Mouse (Mus musculus): ENCODE results near the gene Smarcc2. TPM values are rescaled to one million over a fixed set of nuclear protein-coding genes. Genes with fewer than 3 reads are reported as not detected.
A peak's percentile ranks its signal among the peaks of the same experiment; 100 is the strongest.

The Smarcc2 gene
- total RNA-seq, 2 experiments from 2014 or later = 295 to 311 TPM

DNA sequence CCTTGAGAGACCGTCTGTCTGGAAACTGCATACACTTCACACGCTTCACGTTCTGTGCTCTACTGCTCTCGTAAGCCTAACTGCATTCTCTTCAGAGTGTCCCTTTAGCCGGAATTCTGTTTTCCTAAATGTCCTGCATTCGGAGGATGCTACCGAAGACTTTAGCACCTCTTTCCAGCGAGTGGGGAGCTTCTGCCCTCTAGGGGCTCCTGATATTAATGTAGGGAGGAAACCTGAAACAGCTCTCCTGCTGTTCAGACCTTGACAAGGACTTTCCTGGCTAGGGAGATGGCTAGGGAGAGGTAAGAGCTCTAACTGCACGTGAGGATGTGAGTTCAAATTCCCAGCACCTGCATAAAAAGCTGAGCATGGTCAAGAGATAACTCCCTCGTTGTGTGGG is 18.6 kb upstream of the Smarcc2 start:
- intact Hi-C loops (cut with DNase I) = no loop called here

DNA sequence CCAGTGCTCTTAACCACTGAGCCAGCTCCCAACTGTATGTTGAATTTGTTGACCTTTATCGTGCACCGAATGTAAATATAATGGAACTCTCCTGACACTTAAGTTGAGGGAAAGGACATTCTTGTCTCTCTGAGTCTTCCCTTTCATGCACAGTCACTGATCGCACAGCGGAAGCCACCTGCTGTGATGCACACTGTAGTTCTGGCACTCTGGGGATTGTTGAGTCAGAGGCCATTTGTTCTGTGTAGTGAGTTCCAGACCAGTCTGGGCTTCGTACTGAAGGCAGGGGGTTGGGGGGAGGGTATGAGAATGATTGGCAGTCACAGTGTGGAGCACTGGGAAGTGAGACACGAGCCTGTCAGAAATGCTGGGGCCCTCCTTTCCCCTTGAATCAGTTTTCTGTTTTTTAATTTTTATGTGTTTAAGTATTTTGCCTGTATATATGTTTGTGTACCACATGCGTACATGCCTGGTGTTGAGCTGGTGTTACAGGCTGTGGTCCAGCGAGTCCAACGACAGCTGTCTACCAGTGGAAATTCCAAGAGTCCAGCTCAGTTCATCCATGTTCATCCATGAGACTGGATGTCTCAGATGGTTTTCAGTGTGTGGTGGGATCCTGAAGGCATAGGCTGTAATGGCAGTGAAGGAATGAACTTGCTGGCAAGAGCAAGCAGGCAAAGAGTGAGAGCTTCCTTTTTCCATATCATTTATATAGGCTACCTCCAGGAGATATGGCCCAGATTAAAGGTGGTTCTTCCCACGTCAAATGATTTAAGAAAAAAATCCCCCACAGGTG is 17.5 kb upstream of the Smarcc2 start:
- no peak for DNase-seq
- intact Hi-C loops (cut with DNase I) = no loop called here

More for the DNA sequence above, 18.6 kb upstream of the Smarcc2 start:
- no peak for DNase-seq

DNA sequence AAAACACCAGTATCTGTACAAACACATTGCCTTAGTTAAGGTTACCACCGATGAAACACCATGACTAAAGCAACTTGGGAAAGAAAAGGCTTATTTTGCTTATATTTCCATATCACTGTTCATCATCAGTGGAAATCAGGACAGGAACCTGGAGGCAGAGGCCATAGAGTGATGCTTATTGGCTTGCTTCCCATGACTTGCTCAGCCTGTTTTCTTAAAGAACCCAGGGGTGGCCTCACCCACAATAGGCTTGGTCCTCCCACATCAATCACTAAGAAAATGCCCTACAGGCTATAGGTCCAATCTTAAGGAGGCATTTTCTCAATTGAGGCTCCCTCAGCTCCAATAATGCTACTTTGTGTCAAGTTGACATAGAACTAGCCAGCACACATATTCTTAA is 16.3 kb upstream of the Smarcc2 start:
- intact Hi-C loops (cut with DNase I) = no loop called here
- DNase-seq = no peak

DNA sequence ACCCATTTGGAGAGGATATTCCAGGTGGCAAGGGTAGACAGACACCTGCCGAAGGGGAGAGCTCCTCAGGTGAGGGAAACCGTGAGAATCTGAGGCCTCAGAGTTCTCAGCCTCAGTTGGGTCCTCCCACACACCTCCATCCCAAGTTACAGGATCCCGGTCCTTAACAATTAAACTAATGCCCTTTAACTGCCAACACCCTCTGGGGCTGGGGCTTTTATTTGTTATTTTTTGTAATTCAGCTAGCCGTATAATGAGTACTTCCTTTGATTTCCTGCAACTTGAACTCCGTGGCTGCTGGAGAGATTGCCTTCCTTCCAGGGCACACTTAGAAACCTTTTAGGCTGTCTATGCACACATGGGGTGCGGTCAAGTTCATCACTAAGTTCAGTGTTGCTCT is 14.7 kb upstream of the Smarcc2 start:
- intact Hi-C loops (cut with DNase I) = no loop called here

DNA sequence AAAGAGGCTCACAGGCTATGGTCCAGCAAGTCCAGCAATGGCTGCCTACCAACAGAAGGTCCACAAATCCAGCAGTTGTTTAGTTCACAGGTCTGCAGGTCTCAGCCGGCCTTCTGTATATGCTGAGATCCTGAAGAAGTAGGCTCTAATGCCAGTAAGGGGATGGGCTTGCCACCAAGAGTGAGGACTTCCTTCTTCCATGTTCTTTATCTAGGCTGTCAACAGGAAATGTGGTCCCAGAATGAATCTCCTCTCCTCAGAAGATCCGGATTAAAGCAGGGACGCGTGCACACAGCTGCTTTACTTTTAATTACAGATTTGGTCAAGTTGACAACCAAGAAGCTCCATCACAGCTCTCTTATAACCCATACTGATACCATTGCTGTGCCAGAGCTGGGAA is 13.6 kb upstream of the Smarcc2 start:
- intact Hi-C loops (cut with DNase I) = no loop called here
- DNase-seq = no peak

More for the DNA sequence above, 14.7 kb upstream of the Smarcc2 start:
- no peak for DNase-seq

DNA sequence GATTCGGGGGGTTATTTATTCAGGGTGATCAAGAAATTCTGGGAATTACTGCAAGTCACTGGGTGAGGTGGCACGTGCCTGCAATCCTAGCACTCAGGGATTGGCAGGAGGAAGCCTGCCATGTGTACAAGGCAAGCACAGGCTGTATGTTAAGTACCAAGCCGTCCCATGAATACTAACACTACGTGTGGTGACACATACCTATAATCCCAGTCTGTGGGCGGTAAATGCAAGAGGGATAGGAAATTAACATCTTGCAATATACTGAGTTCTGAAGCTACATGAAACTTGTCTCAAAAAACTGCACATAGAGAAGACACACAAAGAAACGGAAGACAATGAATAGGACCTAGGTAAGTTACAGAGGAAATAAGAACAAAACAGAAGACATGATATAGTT is 8.0 kb upstream of the Smarcc2 start:
- intact Hi-C loops (cut with DNase I) = no loop called here
- no peak for DNase-seq

DNA sequence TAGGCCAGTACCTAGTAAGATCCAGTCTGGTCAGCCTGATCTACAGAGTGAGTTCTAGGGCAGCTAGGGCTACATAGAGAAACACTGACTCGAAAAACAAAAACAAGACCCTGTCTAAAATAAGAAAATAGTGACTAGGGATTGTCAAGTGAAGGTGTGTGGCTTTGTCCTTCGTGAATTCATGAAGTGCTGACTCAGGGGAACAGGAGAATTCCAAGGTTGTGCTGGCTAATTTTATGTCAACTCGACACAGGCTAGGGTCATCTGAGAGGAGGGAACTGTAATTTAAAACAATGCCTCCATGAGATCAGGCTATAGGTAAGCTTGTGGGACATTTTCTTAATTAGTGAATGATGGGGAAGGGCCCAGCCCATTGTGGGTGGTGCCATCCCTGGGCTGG is 4.6 kb upstream of the Smarcc2 start:
- no peak for DNase-seq
- intact Hi-C loops (cut with DNase I) = no loop called here

DNA sequence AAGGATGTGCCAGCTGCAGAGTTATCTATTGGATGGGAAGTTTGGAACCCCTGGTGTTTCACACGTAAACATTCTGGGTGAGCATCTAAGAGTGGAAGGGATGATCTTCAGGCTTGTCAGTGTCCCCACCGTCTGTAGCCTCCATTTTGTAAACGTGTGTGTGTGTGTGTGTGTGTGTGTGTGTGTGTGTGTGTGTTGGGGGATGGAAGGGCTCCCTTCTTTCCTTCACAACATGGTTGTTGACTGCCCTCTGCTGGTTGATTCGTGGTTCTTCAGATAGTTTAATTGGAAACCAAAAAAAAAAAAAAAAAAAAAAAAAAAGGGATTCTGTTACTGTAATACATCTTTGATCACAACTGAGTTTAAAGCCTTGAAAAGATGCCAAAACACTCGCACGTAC is 3.8 kb upstream of the Smarcc2 start:
- intact Hi-C loops (cut with DNase I) = loop anchor here (5.0 kb wide), 2 partner anchors 43 to 93 kb away; partner anchors contain the start of genes Nabp2 and Rnf41
- DNase-seq = peak; percentile 70

DNA sequence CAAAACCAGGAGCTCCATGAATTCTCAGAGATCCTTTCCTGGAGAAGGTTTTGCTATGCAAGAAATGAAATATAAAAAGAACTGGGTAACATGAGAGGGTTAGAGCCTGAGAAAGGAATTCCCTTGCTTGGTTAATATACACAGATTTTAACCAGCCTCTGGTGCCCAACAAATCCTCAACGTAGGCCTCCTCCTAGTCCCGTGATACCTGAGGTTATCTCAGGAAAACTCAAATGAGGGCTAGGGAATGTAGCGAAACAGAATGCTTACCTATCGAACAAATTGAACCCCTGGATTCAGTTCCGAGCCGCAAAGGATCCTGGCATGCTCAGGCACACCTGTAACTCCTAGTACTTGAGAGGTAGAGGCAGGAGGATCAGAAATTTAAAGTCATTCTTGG is 1.4 kb upstream of the Smarcc2 start:
- DNase-seq = no peak
- intact Hi-C loops (cut with DNase I) = loop anchor here (5.0 kb wide), 2 partner anchors 45 to 95 kb away; partner anchors contain the start of genes Nabp2 and Rnf41

DNA sequence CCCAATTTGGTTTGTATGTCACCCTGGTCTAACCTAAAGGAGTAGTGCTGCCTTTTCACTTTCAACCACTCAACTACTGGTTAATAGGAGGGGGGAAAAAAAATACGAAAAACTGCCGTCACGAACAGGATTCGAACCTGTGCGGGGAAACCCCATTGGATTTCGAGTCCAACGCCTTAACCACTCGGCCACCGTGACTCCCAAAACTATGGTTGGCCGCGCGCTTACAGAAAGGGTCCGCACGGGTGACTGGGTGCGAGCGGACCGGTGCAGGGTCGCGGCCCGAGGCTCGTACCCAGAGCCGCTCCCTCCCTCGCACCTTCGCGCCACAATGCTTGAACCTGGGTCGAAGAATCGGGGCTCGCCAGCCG is 715 bp upstream of the Smarcc2 start:
- intact Hi-C loops (cut with DNase I) = loop anchor here (5.0 kb wide), 2 partner anchors 46 to 96 kb away; partner anchors contain the start of genes Nabp2 and Rnf41
- peak; percentile 91 for DNase-seq

DNA sequence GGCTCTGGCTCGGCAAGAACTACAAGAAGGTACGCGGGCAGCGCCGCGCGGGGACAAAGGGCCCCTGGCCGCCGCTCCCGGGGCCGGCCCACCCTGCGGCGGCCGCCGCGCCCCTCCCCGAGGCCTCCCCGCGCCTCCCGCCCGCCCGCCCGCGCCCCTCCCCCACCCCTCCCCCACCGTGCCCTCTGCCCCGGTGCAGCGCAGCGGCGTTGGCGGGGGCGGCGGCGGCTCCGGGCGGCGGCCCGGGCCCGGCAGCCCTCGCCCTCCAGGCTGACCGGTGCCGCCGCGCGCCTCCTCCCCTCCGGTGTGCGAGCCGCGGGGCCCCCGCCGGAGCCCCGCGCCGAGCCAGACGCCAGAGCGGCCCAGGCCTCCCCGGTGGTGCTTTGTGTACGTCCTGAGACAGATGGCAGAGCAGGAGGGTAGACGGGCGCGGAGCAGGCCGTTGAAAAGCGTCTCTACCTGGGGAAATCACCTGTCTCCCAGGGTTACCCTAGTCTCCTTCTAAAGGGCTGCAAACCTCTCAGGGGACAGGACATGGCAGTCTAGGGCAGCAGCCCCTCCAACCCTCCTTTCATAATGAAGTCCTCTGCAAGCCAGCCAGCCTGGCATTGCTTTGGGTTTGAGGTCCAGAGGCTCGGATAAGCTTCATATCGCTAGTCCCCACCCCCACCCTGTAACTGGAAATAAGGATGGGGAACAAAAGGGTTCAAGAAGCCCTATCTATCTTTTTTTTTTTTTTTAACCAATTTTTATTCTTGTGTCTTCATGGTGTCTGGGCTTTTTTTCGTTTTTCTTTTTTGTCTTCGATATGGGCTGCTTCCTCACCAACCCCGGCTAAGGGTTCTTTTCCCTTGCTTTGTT is 591 bp downstream of the Smarcc2 start:
- intact Hi-C loops (cut with DNase I) = loop anchor here (5.0 kb wide), 2 partner anchors 47 to 97 kb away; partner anchors contain the start of genes Nabp2 and Rnf41
- DNase-seq = peak; percentile 43

DNA sequence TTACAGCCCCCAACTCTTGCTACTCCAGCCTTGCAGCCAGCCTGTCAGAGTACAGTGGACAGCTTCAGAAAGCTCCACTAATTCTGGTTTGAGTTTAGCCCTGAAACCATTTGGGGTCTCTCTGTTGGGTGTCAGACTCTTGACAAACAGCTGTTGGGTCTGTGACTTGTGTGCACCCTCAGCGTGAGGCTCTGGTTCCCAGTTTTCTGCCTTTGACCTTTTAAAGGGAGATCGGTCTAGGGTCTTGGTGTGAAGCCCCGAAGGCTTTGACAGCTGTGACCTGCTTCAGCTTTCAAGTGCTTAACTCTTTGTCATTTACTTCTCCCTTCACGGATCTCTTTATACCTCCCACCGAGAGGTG is 1.2 kb downstream of the Smarcc2 start:
- no peak for DNase-seq
- intact Hi-C loops (cut with DNase I) = no loop called here

DNA sequence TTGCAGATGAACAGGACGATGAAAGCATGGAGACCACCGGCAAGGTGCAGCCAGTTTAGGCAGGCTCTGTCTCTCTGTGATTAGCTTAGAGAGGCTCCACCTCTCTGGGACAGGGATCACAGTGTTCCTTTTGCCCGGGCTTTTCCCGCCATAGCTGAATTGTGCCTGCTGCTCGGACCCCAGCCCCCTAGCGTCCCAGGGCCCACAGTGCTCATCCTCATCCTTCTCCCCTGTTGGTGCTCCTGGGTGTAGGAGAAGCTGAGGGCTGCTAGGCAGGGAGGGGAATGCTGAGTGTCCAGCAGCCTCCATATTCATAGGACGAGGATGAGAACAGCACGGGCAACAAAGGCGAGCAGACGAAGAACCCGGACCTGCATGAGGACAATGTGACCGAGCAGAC is 15.3 kb downstream of the Smarcc2 start:
- intact Hi-C loops (cut with DNase I) = no loop called here
- DNase-seq = no peak

DNA sequence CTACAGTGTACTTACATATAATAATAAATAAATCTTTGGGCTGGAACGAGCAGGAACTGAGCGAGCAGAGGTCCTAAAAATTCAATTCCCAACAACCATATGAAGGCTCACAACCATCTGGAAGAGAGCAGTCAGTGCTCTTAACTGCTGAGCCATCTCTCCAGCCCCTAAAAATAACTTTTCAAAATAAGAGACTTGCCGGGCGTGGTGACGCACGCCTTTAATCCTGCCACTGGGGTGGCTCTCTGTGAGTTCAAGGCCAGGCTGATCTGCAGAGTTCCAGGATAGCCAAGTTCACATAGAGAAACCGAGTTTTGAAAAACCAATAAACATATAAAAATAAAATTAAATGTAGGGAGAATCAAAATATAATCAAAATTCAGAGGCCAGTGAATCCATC is 27.3 kb downstream of the Smarcc2 start:
- intact Hi-C loops (cut with DNase I) = no loop called here
- no peak for DNase-seq

DNA sequence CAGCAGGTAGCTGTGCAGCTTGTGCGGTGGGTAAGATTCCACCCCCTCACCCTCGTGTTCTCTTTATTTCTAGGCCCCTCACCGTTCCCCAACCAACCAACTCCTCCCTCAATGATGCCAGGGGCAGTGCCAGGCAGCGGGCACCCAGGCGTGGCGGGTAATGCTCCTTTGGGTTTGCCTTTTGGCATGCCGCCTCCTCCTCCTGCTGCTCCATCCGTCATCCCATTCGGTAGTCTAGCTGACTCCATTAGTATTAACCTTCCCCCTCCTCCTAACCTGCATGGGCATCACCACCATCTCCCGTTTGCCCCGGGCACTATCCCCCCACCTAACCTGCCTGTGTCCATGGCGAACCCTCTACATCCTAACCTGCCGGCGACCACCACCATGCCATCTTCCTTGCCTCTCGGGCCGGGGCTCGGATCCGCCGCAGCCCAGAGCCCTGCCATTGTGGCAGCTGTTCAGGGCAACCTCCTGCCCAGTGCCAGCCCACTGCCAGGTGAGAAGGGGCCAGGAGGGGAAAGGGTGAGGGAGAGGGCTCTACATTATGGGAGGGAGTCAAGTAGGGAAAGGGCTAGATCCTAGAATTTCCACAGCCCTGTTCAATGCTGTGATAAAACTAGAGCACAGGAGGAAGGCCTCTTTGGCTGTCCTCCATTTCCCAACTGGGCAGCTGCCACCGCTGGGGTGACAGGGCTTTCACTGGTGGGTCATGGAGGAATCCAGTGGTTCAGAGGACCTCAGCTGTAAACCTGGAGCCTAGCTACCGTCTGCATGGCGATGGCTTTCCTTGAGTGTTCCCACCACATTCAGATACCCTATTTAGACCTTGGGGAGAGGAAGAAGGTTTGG is 29.0 kb downstream of the Smarcc2 start:
- peak; percentile 69 for DNase-seq
- intact Hi-C loops (cut with DNase I) = no loop called here

DNA sequence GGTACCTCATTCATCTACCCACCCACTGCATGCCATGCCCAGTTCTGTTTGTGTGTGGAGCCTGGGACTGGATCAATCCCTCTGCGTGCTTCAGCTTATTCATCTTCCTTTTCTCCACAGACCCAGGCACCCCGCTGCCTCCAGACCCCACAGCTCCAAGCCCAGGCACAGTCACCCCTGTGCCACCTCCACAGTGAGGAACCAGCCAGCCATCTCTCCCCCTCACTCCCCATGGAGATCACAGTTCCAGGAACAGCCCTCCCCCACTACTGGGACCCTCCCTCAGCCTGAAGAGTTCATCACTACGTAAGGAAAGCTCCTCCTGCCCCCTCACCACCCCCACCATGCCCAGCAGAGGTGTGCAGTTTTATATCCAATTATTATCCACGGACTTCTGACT is 29.7 kb downstream of the Smarcc2 start:
- intact Hi-C loops (cut with DNase I) = no loop called here
- no peak for DNase-seq

DNA sequence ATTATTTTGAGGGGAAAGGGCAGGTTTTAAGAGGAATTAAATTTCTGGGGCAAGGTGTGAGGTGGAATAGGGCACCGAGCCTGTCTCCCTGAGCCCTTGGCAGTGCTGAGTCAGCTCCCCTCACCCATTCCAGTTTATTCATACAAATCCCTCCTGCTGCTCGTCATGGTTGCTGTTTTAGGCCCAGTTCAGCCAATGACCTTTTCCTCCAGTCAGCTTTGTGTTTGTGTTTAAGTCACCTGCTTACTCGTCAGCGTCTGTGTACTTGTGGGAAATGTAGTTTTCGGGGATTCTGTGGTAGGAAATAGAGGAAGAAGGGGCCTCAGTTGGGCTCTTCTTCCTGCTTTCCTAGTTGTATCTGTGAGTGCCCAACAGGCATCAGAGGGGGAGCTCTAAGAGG is 30.3 kb downstream of the Smarcc2 start:
- no peak for DNase-seq
- intact Hi-C loops (cut with DNase I) = no loop called here

DNA sequence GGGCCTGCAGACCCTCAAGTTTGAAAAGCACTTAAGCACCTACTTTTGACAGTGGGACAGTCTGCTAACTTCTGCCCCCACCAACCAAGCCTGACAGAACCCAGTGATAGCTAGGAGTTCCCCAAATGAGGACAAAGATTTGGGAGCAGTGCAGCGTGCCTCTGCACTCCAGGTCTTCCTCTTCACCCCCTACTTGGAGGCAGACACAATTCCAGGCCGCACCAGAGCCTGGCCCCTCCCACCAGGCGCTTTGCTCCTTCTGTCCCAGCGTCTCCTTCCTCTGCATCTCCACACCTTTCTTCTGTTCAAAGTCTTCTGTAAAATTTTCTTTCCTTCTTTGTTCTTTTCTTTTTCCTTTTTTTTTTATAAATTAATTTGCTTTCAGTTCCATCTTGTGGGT is 30.7 kb downstream of the Smarcc2 start:
- intact Hi-C loops (cut with DNase I) = no loop called here
- DNase-seq = no peak

DNA sequence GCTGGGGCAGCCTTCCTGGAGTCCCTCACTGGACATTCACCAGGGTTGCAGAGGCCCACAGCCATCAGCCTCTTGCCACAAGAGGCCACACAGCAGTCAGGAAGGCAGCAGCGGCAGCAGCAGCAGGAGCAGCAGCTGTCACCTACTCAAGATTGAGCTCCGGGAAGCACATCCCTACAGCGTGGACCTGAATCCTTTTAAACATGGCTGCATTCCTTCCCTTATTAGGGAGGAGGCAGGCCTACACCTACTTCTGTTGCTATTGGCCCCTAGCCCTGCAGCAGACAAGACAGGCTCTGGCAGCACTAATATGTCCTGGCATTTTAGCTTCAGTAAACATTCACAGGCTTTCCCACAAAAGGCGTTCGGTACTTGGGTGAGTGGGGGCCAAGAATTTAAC is 31.2 kb downstream of the Smarcc2 start:
- intact Hi-C loops (cut with DNase I) = no loop called here
- DNase-seq = no peak

DNA sequence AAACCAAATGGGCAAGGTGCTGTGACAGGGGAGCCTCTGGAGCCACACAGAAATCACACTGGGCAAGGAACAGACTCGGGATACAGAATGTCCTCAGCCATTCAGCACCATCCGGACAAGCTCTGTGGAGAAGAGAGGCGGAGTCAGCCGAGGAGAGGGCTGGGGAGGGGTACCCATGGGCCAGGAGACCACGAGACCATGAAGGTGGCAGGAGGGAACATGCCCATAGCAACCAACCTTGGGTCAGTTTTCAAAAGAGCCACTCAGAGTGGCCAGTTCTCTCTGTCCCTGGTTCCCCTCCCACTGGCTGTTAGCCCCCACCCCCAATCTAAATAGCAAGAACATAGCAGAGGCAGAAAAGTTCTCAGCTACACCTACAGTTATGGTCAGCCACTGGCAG is 31.9 kb downstream of the Smarcc2 start:
- no peak for DNase-seq
- intact Hi-C loops (cut with DNase I) = no loop called here

DNA sequence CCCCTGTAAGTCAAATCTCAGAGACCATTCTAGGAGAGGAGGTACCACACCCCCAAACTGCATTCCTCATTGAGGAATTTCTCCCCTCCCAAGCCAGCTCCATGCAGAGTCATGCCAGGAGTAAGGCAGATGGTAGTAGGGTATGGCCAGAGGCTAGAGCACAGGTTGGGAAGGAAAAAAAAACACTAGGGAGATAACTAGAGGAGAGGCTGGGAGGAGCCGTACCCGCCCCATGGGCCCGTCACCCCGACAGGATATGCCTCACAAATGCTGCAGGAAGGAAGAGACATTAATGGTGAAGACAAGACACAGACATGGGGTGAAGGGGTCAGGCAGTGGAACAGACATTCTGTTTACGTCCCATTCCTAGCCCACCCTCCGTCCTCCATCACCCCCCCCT is 32.4 kb downstream of the Smarcc2 start:
- DNase-seq = no peak
- intact Hi-C loops (cut with DNase I) = no loop called here

All from left cerebral cortex, postnatal 4 days (tissue).